Mouse (Mus musculus): ENCODE results near the gene Calcb. TPM values are rescaled to one million over a fixed set of nuclear protein-coding genes. Genes with fewer than 3 reads are reported as not detected.
"Not testable (repeated sequence)": the region's sequence is repeated elsewhere in the genome, so short reads cannot be mapped to it uniquely, and the experiment has no call there.

The Calcb gene
- polyA plus RNA-seq, 1 experiment = not detected

GRCm38 (mm10) chr7:114712523-114712922 lies 5.9 kb upstream of the Calcb start:
- no peaks in the 10 kb centered on the region for H3K27me3 ChIP-seq (ENCODE audit: control insufficient read depth, insufficient read depth, low read length)
- H3K4me3 ChIP-seq (ENCODE audit: control insufficient read depth, low read depth, low read length) = no peak overlapping the region
- no peaks in the 10 kb centered on the region for H3K4me1 ChIP-seq (ENCODE audit: control insufficient read depth, insufficient read depth, low read length)
- H3K27ac ChIP-seq (ENCODE audit: control insufficient read depth, insufficient read depth, low read depth, low read length) = no peak overlapping the region
- no peak for TF ChIP-seq CTCF (IDR thresholded peaks at IDR 0.05; ENCODE audit: control insufficient read depth, insufficient read depth, insufficient replicate concordance, low read depth, low read length)
- TF ChIP-seq POLR2A (IDR thresholded peaks at IDR 0.05; ENCODE audit: control insufficient read depth, low read depth, low read length) = no peak
- no peaks in the 10 kb centered on the region for H3K36me3 ChIP-seq (ENCODE audit: control insufficient read depth, insufficient read depth, low read length)

DNA sequence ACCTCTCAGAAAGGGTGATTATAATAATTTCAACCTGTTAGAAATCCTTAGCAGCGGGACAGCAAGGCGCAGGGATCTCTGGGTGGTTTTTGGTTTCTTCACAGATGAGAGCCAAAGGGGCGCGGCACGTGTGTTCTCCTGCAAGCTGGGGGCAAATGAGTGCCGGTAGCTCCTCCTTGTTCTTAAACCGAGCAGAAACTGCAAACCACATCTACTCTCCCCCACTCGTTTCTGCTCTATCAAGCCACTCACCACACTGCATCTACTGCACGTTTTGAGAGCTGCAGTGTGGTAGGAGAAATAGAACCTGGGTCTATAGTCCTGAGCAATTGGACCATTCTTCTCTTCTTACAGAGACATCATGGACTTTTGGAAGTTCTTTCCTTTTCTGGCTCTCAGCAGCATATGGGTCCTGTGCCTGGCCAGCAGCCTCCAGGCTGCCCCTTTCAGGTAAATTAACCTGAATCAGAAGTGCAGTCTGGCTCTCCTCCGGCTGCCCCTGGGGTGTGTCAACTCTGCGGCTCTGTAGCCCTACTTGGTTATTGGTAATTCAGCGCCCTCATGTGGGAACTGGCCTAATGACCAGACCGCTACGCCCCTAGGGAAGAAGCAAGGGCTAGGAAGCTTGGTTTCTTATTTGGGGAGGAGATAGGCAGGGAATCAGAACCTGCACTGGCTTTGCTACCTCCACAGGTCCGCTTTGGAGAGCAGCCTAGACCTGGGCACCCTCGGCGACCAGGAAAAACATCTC lies 1.1 kb downstream of the Calcb start:
- Histone ChIP-seq H3K4me3 (ENCODE audit: control insufficient read depth, low read depth, low read length) (no peak overlapping the region), H3K27me3 (ENCODE audit: control insufficient read depth, insufficient read depth, low read length) (no peaks in the 10 kb centered on the region), H3K27ac (ENCODE audit: control insufficient read depth, insufficient read depth, low read depth, low read length) (no peak overlapping the region), H3K36me3 (ENCODE audit: control insufficient read depth, insufficient read depth, low read length) (no peaks in the 10 kb centered on the region), H3K4me1 (ENCODE audit: control insufficient read depth, insufficient read depth, low read length) (peaks cover 3% of the 10 kb centered on the region)
- no peak; the same call in 1 of the 2 replicates for TF ChIP-seq CTCF (IDR thresholded peaks at IDR 0.05; ENCODE audit: control insufficient read depth, insufficient read depth, insufficient replicate concordance, low read depth, low read length)
- TF ChIP-seq POLR2A (IDR thresholded peaks at IDR 0.05; ENCODE audit: control insufficient read depth, low read depth, low read length) = no peak

DNA sequence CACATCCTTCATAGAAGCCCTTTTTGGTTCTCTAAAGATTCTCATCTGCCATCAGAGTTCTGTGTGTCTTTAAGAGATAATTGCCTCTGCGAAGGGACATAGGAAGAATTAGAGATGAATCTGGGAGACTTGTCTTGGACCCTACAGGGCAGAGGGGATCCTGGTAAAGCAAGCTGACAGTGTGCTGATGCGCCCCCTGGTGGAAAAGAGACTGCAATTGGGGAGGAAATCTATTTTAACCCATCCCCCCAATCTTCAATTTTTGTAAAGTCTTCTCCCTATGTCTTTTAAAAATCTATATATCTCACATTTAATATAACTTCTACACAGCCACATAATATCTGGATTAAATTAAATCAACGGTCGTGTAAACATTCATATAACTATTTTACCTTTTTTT lies 11.3 kb downstream of the Calcb start:
- not testable (repeated sequence) for H3K27ac ChIP-seq (ENCODE audit: control insufficient read depth, insufficient read depth, low read depth, low read length); H3K4me1 ChIP-seq (ENCODE audit: control insufficient read depth, insufficient read depth, low read length); H3K36me3 ChIP-seq (ENCODE audit: control insufficient read depth, insufficient read depth, low read length); H3K4me3 ChIP-seq (ENCODE audit: control insufficient read depth, low read depth, low read length); H3K27me3 ChIP-seq (ENCODE audit: control insufficient read depth, insufficient read depth, low read length)

GRCm38 (mm10) chr7:114731175-114731574 lies 12.7 kb downstream of the Calcb start:
- no peak for TF ChIP-seq CTCF (IDR thresholded peaks at IDR 0.05; ENCODE audit: control insufficient read depth, insufficient read depth, insufficient replicate concordance, low read depth, low read length)
- no peak for TF ChIP-seq POLR2A (IDR thresholded peaks at IDR 0.05; ENCODE audit: control insufficient read depth, low read depth, low read length)
- Histone ChIP-seq H3K4me1 (ENCODE audit: control insufficient read depth, insufficient read depth, low read length) (no peaks in the 10 kb centered on the region), H3K27me3 (ENCODE audit: control insufficient read depth, insufficient read depth, low read length) (no peaks in the 10 kb centered on the region), H3K4me3 (ENCODE audit: control insufficient read depth, low read depth, low read length) (no peak overlapping the region), H3K27ac (ENCODE audit: control insufficient read depth, insufficient read depth, low read depth, low read length) (no peak overlapping the region), H3K36me3 (ENCODE audit: control insufficient read depth, insufficient read depth, low read length) (no peaks in the 10 kb centered on the region)

- peak; percentile 19; the same call in 1 of the 2 replicates for TF ChIP-seq CTCF (IDR thresholded peaks at IDR 0.05; ENCODE audit: control insufficient read depth, insufficient read depth, insufficient replicate concordance, low read depth, low read length)
- H3K27ac ChIP-seq (ENCODE audit: control insufficient read depth, insufficient read depth, low read depth, low read length); H3K4me3 ChIP-seq (ENCODE audit: control insufficient read depth, low read depth, low read length): not testable (repeated sequence)
Measured at GRCm38 (mm10) chr7:114731700-114732099, 13.3 kb downstream of the Calcb start.

DNA sequence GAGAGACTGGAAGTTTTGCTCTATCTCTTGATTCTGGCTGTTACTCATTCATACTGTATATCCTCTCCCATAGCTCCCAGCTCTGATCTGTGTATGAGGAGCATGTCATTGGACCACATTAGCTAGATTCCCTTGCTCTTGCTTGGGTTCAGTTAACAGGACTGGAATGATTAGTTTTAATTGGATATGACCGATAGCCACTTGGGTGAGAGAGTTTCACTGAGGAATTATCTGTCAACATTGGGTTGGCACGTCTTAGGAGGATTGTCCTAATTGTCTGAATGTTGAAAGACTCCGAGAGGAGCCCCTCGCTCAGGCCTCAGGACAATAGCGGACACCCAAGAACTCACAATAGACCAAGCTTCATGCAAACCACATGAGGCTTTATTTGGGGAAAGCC lies 17.8 kb downstream of the Calcb start:
- no peaks in the 10 kb centered on the region for H3K4me1 ChIP-seq (ENCODE audit: control insufficient read depth, insufficient read depth, low read length)
- no peak for TF ChIP-seq CTCF (IDR thresholded peaks at IDR 0.05; ENCODE audit: control insufficient read depth, insufficient read depth, insufficient replicate concordance, low read depth, low read length)
- no peak for TF ChIP-seq POLR2A (IDR thresholded peaks at IDR 0.05; ENCODE audit: control insufficient read depth, low read depth, low read length)

More at GRCm38 (mm10) chr7:114731700-114732099, 13.3 kb downstream of the Calcb start:
- H3K27me3 ChIP-seq (ENCODE audit: control insufficient read depth, insufficient read depth, low read length); H3K36me3 ChIP-seq (ENCODE audit: control insufficient read depth, insufficient read depth, low read length); H3K4me1 ChIP-seq (ENCODE audit: control insufficient read depth, insufficient read depth, low read length): not testable (repeated sequence)

GRCm38 (mm10) chr7:114738166-114738565 lies 19.7 kb downstream of the Calcb start:
- Histone ChIP-seq H3K27ac (ENCODE audit: control insufficient read depth, insufficient read depth, low read depth, low read length) (no peak overlapping the region), H3K27me3 (ENCODE audit: control insufficient read depth, insufficient read depth, low read length) (no peaks in the 10 kb centered on the region), H3K4me1 (ENCODE audit: control insufficient read depth, insufficient read depth, low read length) (no peaks in the 10 kb centered on the region), H3K36me3 (ENCODE audit: control insufficient read depth, insufficient read depth, low read length) (no peaks in the 10 kb centered on the region), H3K4me3 (ENCODE audit: control insufficient read depth, low read depth, low read length) (no peak overlapping the region)
- no peak for TF ChIP-seq CTCF (IDR thresholded peaks at IDR 0.05; ENCODE audit: control insufficient read depth, insufficient read depth, insufficient replicate concordance, low read depth, low read length)
- TF ChIP-seq POLR2A (IDR thresholded peaks at IDR 0.05; ENCODE audit: control insufficient read depth, low read depth, low read length) = no peak

More for the DNA sequence above, 17.8 kb downstream of the Calcb start:
- Histone ChIP-seq H3K36me3 (ENCODE audit: control insufficient read depth, insufficient read depth, low read length) (no peaks in the 10 kb centered on the region), H3K27me3 (ENCODE audit: control insufficient read depth, insufficient read depth, low read length) (no peaks in the 10 kb centered on the region), H3K4me3 (ENCODE audit: control insufficient read depth, low read depth, low read length) (no peak overlapping the region), H3K27ac (ENCODE audit: control insufficient read depth, insufficient read depth, low read depth, low read length) (no peak overlapping the region)

All from testis, adult 2 months (tissue).